Comparison of ENCODE assay signal across 10 mouse cellular contexts in genomic region chr8:127495226-127495780, GRCm38 (mm10).
DNase-seq lines count a peak whose midpoint lies in the region; ATAC-seq and TF ChIP-seq lines count a peak whose summit lies in the region.
"Had no signal": no experiment of that assay in that cellular context is flagged by ENCODE, and none has a peak within 500 bp of the region (broad histone marks: within the 10 kb centered on the region; RNA-seq: fewer than 3 reads in every experiment).

No protein-coding gene starts in this region.

- 72% methylated on average over 4 of the region's 4 CpGs for WGBS in lung, embryonic 14.5 days
- 64% methylated on average over 4 of the region's 4 CpGs for WGBS in lung, postnatal 0 days
- WGBS in kidney, postnatal 0 days = 68% methylated on average over 4 of the region's 4 CpGs

- no peak for TF ChIP-seq CTCF in lung, embryonic 14.5 days (IDR thresholded peaks at IDR 0.05; ENCODE audit: low read depth)
- TF ChIP-seq CTCF in lung, postnatal 0 days (IDR thresholded peaks at IDR 0.05) = no peak
- TF ChIP-seq CTCF in kidney, postnatal 0 days (IDR thresholded peaks at IDR 0.05; ENCODE audit: low read depth) = no peak

- no peaks in the 10 kb centered on the region for H3K27me3 ChIP-seq in lung, embryonic 14.5 days (ENCODE audit: insufficient read depth, low read length)
- H3K27me3 ChIP-seq in lung, postnatal 0 days (replicated peaks; ENCODE audit: insufficient read depth, low read length) = no peaks in the 10 kb centered on the region
- no peaks in the 10 kb centered on the region for H3K27me3 ChIP-seq in kidney, postnatal 0 days (ENCODE audit: insufficient read depth, low read length)
- H3K27me3 ChIP-seq: megakaryocyte, embryonic 14.5 days had no signal

- H3K36me3 ChIP-seq in lung, embryonic 14.5 days (ENCODE audit: insufficient read depth) = no peaks in the 10 kb centered on the region
- no peaks in the 10 kb centered on the region for H3K36me3 ChIP-seq in lung, postnatal 0 days (ENCODE audit: insufficient read depth, low read length)
- H3K36me3 ChIP-seq in kidney, postnatal 0 days (ENCODE audit: insufficient read depth, low read length) = no peaks in the 10 kb centered on the region

- H3K4me1 ChIP-seq in lung, embryonic 14.5 days (ENCODE audit: insufficient read depth) = no peaks in the 10 kb centered on the region
- no peaks in the 10 kb centered on the region for H3K4me1 ChIP-seq in lung, postnatal 0 days (ENCODE audit: insufficient read depth, low read depth, low read length)
- peaks cover 5% of the 10 kb centered on the region; the same call in 1 of the 2 replicates for H3K4me1 ChIP-seq in kidney, postnatal 0 days (replicated peaks; ENCODE audit: insufficient read depth, low read length)

- no peak overlapping the region for H3K9ac ChIP-seq in lung, embryonic 14.5 days
- no peak overlapping the region for H3K9ac ChIP-seq in lung, postnatal 0 days (replicated peaks; ENCODE audit: low read depth)
- H3K9ac ChIP-seq in kidney, postnatal 0 days (ENCODE audit: low read depth, low read length) = no peak overlapping the region

- no peak for TF ChIP-seq EP300 in lung, postnatal 0 days (IDR thresholded peaks at IDR 0.05)

- H3K4me2 ChIP-seq in lung, embryonic 14.5 days = no peak overlapping the region
- no peak overlapping the region for H3K4me2 ChIP-seq in lung, postnatal 0 days (replicated peaks; ENCODE audit: low read depth, low read length)
- no peak overlapping the region for H3K4me2 ChIP-seq in kidney, postnatal 0 days (ENCODE audit: low read length)

- no peaks in the 10 kb centered on the region for H3K9me3 ChIP-seq in lung, embryonic 14.5 days (ENCODE audit: low read depth, low read length)
- H3K9me3 ChIP-seq in lung, postnatal 0 days (ENCODE audit: low read length) = no peaks in the 10 kb centered on the region
- no peaks in the 10 kb centered on the region for H3K9me3 ChIP-seq in kidney, postnatal 0 days (replicated peaks; ENCODE audit: low read length)
- H3K9me3 ChIP-seq: megakaryocyte, embryonic 14.5 days had no signal

- H3K27ac ChIP-seq in lung, embryonic 14.5 days (ENCODE audit: low read depth) = no peak overlapping the region
- H3K27ac ChIP-seq in lung, postnatal 0 days (ENCODE audit: low read length) = no peak overlapping the region
- no peak overlapping the region for H3K27ac ChIP-seq in kidney, postnatal 0 days

- ATAC-seq in lung, embryonic 14.5 days (ENCODE audit: insufficient read depth) = 0 out of 2 replicates have a peak, but pooled peaks have one; percentile 41
- no peak for ATAC-seq in lung, postnatal 0 days
- ATAC-seq in kidney, postnatal 0 days (replicated peaks; ENCODE audit: low FRiP score, low read depth) = peak; percentile 61; the same call in 1 of the 2 replicates
- ATAC-seq in monocyte, adult 5-6 weeks (replicated peaks; ENCODE audit: insufficient number of reproducible peaks, low FRiP score, low TSS enrichment, poor library complexity, severe bottlenecking) = no peak
- ATAC-seq: inflammation-experienced regulatory T-cells, adult 6 months had no signal

- H3K4me3 ChIP-seq in lung, embryonic 14.5 days (ENCODE audit: low read depth, low read length) = no peak overlapping the region
- no peak overlapping the region for H3K4me3 ChIP-seq in lung, postnatal 0 days (ENCODE audit: low read depth, low read length)
- H3K4me3 ChIP-seq in kidney, postnatal 0 days (replicated peaks; ENCODE audit: low read depth, low read length) = no peak overlapping the region
- H3K4me3 ChIP-seq: megakaryocyte, embryonic 14.5 days had no signal

- DNase-seq in adrenal gland, postnatal 10 days = peak; percentile 17
- DNase-seq in adrenal gland, postnatal 4 days (ENCODE audit: low spot score in 2 of 2) = no peak
- DNase-seq in lung, embryonic 14.5 days = no peak
- DNase-seq in lung, postnatal 0 days (ENCODE audit: low spot score) = no peak
- no peak for DNase-seq in kidney, postnatal 0 days (ENCODE audit: low spot score)
- DNase-seq in thymus, postnatal 10 days (ENCODE audit: low spot score in 2 of 2) = peak; percentile 53 to 57
- DNase-seq in ovary, adult 18-20 months (ENCODE audit: low spot score) = no peak

Comparison
In these comparisons a context has a peak if more than half of its experiments do, and no peak if none do; other contexts are left out.
1. DNase-seq: peak in adrenal gland, postnatal 10 days (single experiment) and thymus, postnatal 10 days (2 of 2); none in adrenal gland, postnatal 4 days (0 of 2), lung, embryonic 14.5 days (single experiment), lung, postnatal 0 days (single experiment), kidney, postnatal 0 days (single experiment) and ovary, adult 18-20 months (single experiment).
2. ATAC-seq: peak in lung, embryonic 14.5 days (single experiment) and kidney, postnatal 0 days (single experiment); none in lung, postnatal 0 days (single experiment) and monocyte, adult 5-6 weeks (single experiment).